Mouse (Mus musculus) lung, postnatal 0 days (tissue): ENCODE results near the gene Creld2. TPM values are rescaled to one million over a fixed set of nuclear protein-coding genes. Genes with fewer than 3 reads are reported as not detected.

Source experiments
- ATAC-seq: fragments of 200-750 bp; cut with Nextera tagmentation; 2 replicates; pipeline ENCODE4 v1.8.0; 2017; ENCODE audit warnings: moderate library complexity
- DNase-seq: peaks from one replicate; pipeline ENCODE4 v3.0.0-alpha.2; 2016; ENCODE audit warnings: low spot score
- H3K27ac ChIP-seq: fragments of 300-500 bp; sonication (generic); 2 replicates; pipeline ENCODE4 v1.5.1; 2014; ENCODE audit warnings: antibody characterized with exemption, mild to moderate bottlenecking, low read length, mixed read lengths
- H3K27me3 ChIP-seq: fragments of 300-500 bp; sonication (generic); replicated peaks from 2 replicates; pipeline ENCODE4 v1.6.1; 2014; ENCODE audit warnings: low read length, mixed read lengths; ENCODE audit not compliant: insufficient read depth
- H3K36me3 ChIP-seq: fragments of 300-500 bp; sonication (generic); 2 replicates; pipeline ENCODE4 v1.6.1; 2014; ENCODE audit warnings: low read length, mixed read lengths; ENCODE audit not compliant: insufficient read depth
- H3K4me1 ChIP-seq: fragments of 300-500 bp; sonication (generic); 2 replicates; pipeline ENCODE4 v1.6.1; 2014; ENCODE audit warnings: antibody characterized with exemption, low read depth, low read length, mixed read lengths; ENCODE audit not compliant: insufficient read depth
- H3K4me2 ChIP-seq: fragments of 300-500 bp; sonication (generic); replicated peaks from 2 replicates; pipeline ENCODE4 v1.6.1; 2014; ENCODE audit warnings: low read depth, mild to moderate bottlenecking, low read length, moderate library complexity, mixed read lengths
- H3K4me3 ChIP-seq: fragments of 300-500 bp; sonication (generic); 2 replicates; pipeline ENCODE4 v1.5.1; 2014; ENCODE audit warnings: low read depth, low read length
- H3K9ac ChIP-seq: fragments of 300-500 bp; sonication (generic); replicated peaks from 2 replicates; pipeline ENCODE4 v1.6.1; 2014; ENCODE audit warnings: low read depth, mild to moderate bottlenecking
- H3K9me3 ChIP-seq: fragments of 300-500 bp; sonication (generic); 2 replicates; pipeline ENCODE4 v1.6.1; 2016; ENCODE audit warnings: low read length, mixed read lengths
- CTCF ChIP-seq: IDR thresholded peaks from 2 replicates; pipeline ENCODE4 v1.5.1; 2016; ENCODE audit warnings: antibody characterized with exemption, mild to moderate bottlenecking
- EP300 ChIP-seq: IDR thresholded peaks from 2 replicates; pipeline ENCODE4 v1.6.1; 2016; ENCODE audit warnings: antibody characterized with exemption, mild to moderate bottlenecking, control low read depth
- WGBS: fragments of 180-500 bp; shearing (Covaris S2); extraction: QIAGEN DNeasy Blood & Tissue Kit; methylation state at CpG from one replicate; pipeline ENCODE4 v1.1.7; 2014; 5-methylcytosine and 5-hydroxymethylcytosine counted together
- polyA plus RNA-seq: library from polyadenylated mRNA; unstranded; fragments of >200 nt; fragmentation: Nextera tagmentation; extraction: Ambion mirVana; gene quantifications from 2 replicates; pipeline ENCODE4 v1.2.1, GENCODE M21; 2015

Gene Creld2
- polyA plus RNA-seq, 1 experiment from 2014 or later = 62.6 TPM

DNA sequence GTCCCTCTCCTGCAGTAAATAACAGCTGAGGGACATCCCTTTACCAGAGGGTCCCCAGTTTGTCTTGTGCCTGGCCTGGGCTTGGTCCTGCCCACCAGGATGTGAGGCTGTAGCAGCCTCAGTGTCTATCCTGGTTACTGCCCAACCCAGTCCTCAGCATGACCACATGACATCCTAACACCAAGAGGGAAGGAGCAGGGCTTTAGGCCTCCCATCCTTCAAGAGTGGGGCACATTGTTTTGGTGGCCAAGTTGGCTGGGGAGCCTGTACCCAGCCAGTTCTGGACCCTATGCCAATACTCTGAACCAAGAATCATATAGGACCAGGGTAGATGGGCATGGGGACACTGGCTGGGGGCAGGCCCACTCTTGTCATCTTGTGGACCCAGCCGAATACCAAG is 29.2 kb downstream of the Creld2 start:
- no peak for TF ChIP-seq EP300
- no peak for TF ChIP-seq CTCF
- H3K4me1 ChIP-seq = peaks cover 19% of the 10 kb centered on the region
- H3K9me3 ChIP-seq = no peaks in the 10 kb centered on the region
- no peaks in the 10 kb centered on the region for H3K36me3 ChIP-seq
- H3K4me2 ChIP-seq = no peak overlapping the region
- H3K27me3 ChIP-seq = no peaks in the 10 kb centered on the region
- H3K9ac ChIP-seq = no peak overlapping the region
- no peak for ATAC-seq
- 100% methylated on average over 1 of the region's 1 CpGs for WGBS
- no peak for DNase-seq
- no peak overlapping the region for H3K27ac ChIP-seq
- no peak overlapping the region for H3K4me3 ChIP-seq

DNA sequence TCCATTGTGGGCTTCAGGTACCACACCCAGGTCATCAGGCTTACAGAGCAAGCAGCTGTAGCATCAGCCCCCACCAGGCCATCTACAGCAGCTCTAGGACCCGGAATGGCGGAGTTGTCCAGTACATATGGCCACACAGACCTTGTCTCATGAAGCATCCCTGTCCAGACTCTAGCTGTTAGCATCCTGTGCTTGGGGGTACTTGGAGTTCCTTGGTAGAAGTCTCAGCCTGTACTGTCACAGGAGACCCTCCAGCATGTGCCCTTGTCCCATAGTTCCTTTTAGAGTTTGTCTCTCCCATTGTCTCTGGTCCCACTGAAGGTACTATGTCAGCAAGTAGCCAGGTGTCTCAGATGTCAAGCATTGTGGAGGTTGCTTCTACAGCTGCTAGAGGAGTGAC is 30.2 kb downstream of the Creld2 start:
- H3K36me3 ChIP-seq = no peaks in the 10 kb centered on the region
- H3K9me3 ChIP-seq = no peaks in the 10 kb centered on the region
- H3K4me1 ChIP-seq = peaks cover 20% of the 10 kb centered on the region
- no peak for ATAC-seq
- H3K4me2 ChIP-seq = no peak overlapping the region
- H3K9ac ChIP-seq = no peak overlapping the region
- H3K4me3 ChIP-seq = no peak overlapping the region
- H3K27ac ChIP-seq = peak overlapping the region; percentile 97
- no peak for TF ChIP-seq EP300
- no peak for TF ChIP-seq CTCF
- WGBS = 85% methylated on average over 2 of the region's 2 CpGs
- H3K27me3 ChIP-seq = no peaks in the 10 kb centered on the region
- no peak for DNase-seq

DNA sequence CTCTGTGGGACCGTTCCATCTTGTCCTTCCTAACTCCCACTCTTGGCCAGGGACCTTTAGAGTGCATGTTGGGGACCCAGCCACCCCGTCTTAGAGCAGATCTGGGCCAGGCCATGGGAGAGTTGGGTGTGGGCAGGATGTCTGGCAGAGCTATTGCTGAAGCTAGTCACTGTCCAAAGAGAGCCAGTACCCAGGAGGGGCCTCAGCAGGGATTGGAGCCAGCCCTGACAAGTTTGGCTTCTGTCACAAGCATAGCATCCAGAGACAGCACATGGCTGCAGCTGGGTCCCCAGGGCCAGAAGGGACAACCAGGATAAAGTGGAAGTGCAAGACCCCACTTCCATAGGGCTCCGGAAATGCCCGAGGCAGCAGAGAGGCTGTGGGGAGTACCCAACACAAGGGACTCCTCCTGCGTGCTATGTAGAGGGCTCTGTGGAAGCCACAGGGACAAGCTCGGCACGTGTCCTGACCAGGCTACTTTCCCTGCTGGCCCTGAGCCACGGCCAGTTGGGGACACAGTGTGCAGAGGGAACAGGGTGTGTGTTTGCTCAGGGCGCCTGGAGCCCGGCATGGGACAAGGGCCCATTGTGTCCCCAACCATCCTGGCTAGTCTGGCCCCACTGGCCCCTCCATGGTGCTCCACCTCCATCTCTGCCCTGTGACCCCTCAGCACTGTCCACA is 30.8 kb downstream of the Creld2 start:
- WGBS = 43% methylated on average over 10 of the region's 10 CpGs
- Histone ChIP-seq H3K9me3 (no peaks in the 10 kb centered on the region), H3K9ac (0 out of 2 replicates have a peak overlapping the region, but pooled peaks have one; percentile 16), H3K27me3 (no peaks in the 10 kb centered on the region), H3K4me2 (no peak overlapping the region), H3K4me3 (no peak overlapping the region), H3K4me1 (peaks cover 27% of the 10 kb centered on the region), H3K27ac (peak overlapping the region; percentile 97), H3K36me3 (no peaks in the 10 kb centered on the region)
- DNase-seq = peak; percentile 92
- TF ChIP-seq CTCF = no peak
- peak; percentile 99 for TF ChIP-seq EP300
- ATAC-seq = peak; percentile 85

DNA sequence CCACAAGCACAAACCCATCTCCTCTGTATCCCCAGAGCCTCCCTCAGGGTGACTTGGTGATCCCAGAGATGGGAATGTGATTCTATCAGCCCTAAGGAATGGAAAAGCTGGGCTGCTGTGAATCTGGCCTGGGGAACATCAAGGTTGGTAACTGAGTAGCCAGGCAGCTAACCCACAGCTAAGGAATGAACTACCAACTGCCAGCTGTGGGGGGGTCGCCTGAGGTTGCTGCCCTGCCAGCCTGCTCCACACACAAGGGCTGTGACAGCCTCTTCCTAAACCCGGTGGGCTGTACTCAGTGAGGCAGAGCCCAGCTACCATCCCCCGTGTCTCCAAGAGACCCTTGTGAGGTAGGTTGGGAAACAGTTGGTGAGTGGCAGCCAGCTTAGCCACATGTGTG is 31.6 kb downstream of the Creld2 start:
- ATAC-seq (peak; percentile 8), DNase-seq (peak; percentile 35)
- Histone ChIP-seq H3K9ac (no peak overlapping the region), H3K27ac (peak overlapping the region; percentile 97), H3K27me3 (no peaks in the 10 kb centered on the region), H3K4me2 (no peak overlapping the region), H3K36me3 (no peaks in the 10 kb centered on the region), H3K4me1 (peaks cover 35% of the 10 kb centered on the region), H3K9me3 (no peaks in the 10 kb centered on the region), H3K4me3 (no peak overlapping the region)
- WGBS = 30% methylated on average over 3 of the region's 3 CpGs
- TF ChIP-seq CTCF (no peak), EP300 (no peak)

DNA sequence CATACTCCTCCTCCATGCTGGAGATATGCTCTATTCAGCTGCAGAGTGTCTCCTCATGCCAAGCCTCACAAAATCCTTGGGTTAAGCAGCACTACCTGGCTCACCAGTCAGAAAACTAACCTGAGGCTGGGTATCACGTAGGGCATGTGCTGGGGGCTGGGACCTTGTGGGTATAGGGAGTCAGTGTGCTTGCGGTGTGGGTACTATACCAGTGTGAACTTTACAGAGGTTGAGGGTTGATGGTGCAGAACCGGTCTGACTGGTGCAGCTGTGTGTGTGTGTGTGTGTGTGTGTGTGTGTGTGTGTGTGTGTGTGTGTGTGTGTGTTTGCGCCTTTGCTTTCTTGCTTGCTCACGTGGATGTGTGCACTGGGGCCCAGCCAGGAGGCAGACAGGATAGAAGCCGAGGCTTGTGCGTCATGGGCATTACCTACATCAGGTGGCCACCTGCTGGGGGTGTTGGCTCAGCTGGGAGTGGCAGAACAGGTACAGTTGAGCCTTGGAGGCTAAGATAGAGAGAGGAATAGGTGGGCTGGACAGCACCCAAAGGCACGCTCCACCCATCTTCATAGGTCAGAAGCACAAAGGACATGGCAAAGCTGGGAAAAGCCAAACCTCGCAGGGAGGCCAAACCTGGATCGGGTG is 32.2 kb downstream of the Creld2 start:
- ATAC-seq = peak; percentile 81

DNA sequence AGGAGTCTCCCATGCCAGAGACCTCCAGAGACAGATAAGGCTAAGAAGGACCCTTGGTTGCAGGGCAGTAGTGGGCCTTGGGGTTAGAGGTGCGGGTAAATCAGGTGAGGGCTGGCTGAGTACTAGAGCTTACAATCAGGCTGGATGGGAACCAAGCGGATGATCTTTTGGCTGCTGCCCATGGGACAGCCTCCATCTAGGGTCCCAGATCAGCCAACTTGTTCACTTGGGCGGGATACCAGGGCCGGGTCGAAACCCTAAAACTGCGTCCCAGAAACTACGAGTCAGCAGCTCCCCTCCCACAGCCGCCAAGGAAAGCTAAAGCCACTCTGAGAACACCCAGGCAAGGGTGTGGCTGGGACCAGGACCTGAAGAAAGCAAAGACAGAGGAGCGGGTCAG is 33.7 kb downstream of the Creld2 start:
- H3K9me3 ChIP-seq = no peaks in the 10 kb centered on the region
- H3K4me1 ChIP-seq = peaks cover 35% of the 10 kb centered on the region
- no peaks in the 10 kb centered on the region for H3K36me3 ChIP-seq
- no peak for TF ChIP-seq EP300
- TF ChIP-seq CTCF = no peak
- H3K4me3 ChIP-seq = no peak overlapping the region
- H3K27ac ChIP-seq = peak overlapping the region; percentile 97; the same call in 1 of the 2 replicates
- no peak overlapping the region for H3K9ac ChIP-seq
- 78% methylated on average over 9 of the region's 9 CpGs for WGBS
- no peak overlapping the region for H3K4me2 ChIP-seq
- H3K27me3 ChIP-seq = no peaks in the 10 kb centered on the region
- ATAC-seq (no peak), DNase-seq (no peak)

More for the DNA sequence above, 32.2 kb downstream of the Creld2 start:
- TF ChIP-seq CTCF = peak; percentile 45
- TF ChIP-seq EP300 = peak; percentile 90
- DNase-seq = peak; percentile 94
- Histone ChIP-seq H3K27me3 (no peaks in the 10 kb centered on the region), H3K36me3 (no peaks in the 10 kb centered on the region), H3K4me1 (peaks cover 35% of the 10 kb centered on the region), H3K27ac (peak overlapping the region; percentile 97), H3K4me2 (no peak overlapping the region), H3K4me3 (no peak overlapping the region), H3K9me3 (no peaks in the 10 kb centered on the region), H3K9ac (no peak overlapping the region)
- 51% methylated on average over 10 of the region's 10 CpGs for WGBS
